Mouse (Mus musculus) testis, adult 2 months (tissue): ENCODE measurements at regions not wholly inside any gene's neighbourhood (a gene's known extent, or its start where the extent isn't known, plus 50 kb on each side); places are given as distances from the start of the nearest gene placed in this dataset.

Experiments
- CTCF ChIP-seq: fragments of 200-500 bp; IDR thresholded peaks from 2 replicates; pipeline ENCODE4 v1.5.1; 2012; ENCODE audit warnings: low read depth, mild to moderate bottlenecking, inconsistent platforms, low read length, moderate library complexity; ENCODE audit not compliant: control insufficient read depth, insufficient read depth, insufficient replicate concordance
- POLR2A ChIP-seq: fragments of 200-500 bp; IDR thresholded peaks from 2 replicates; pipeline ENCODE4 v1.6.1; 2012; ENCODE audit warnings: low read depth, mild to moderate bottlenecking, inconsistent platforms, low read length, moderate library complexity; ENCODE audit not compliant: control insufficient read depth

DNA sequence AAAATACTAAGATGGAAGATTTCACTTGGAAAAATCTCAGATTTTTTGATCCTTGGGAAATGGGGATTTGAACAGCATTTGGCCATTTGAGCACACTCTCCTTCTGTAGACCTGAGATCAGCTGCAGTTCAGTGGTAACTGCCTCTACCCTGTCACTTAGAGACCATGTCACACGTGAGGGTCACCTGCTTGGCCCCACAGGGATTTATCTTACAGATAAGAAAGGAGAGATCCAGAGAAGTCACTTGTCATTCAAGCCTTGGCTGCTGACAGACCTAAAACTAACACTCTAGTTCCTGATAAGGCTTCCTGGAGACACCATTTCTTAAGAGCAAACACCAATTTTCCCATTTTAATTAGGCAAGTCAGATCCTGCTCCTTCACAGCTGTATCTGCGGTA, 270.2 kb downstream of the Epha4 start:
- TF ChIP-seq CTCF (no peak), POLR2A (no peak)
